Mouse (Mus musculus): ENCODE results near the gene Myo5a.
A peak's percentile ranks its signal among the peaks of the same experiment; 100 is the strongest.

The Myo5a gene

GRCm38 (mm10) chr9:75201506-75201905 lies 130.7 kb downstream of the Myo5a start:
- DNase-seq (ENCODE audit: low spot score), result no peak

- DNase-seq (ENCODE audit: low spot score), result no peak
Observed at GRCm38 (mm10) chr9:75202036-75202435, 131.2 kb downstream of the Myo5a start.

- no peak for DNase-seq (ENCODE audit: low spot score)
Observed at GRCm38 (mm10) chr9:75209246-75209645, 138.4 kb downstream of the Myo5a start.

- no peak for DNase-seq (ENCODE audit: low spot score)
Observed at GRCm38 (mm10) chr9:75210269-75210668, 139.5 kb downstream of the Myo5a start.

- no peak for DNase-seq (ENCODE audit: low spot score)
Observed at GRCm38 (mm10) chr9:75214743-75215413, 144.1 kb downstream of the Myo5a start.

- DNase-seq (ENCODE audit: low spot score), result no peak
Observed at GRCm38 (mm10) chr9:75219942-75220341, 149.1 kb downstream of the Myo5a start.

- DNase-seq (ENCODE audit: low spot score), result no peak
Observed at GRCm38 (mm10) chr9:75221420-75222287, 150.8 kb downstream of the Myo5a start.

- DNase-seq (ENCODE audit: low spot score), result peak; percentile 49
Observed at GRCm38 (mm10) chr9:75231841-75232746, 161.3 kb downstream of the Myo5a start, which contains the start of gene Myo5c. Myo5c (plus strand) TSS chr9:75232020.

- no peak for DNase-seq (ENCODE audit: low spot score)
Observed at GRCm38 (mm10) chr9:75232860-75233259, 162.0 kb downstream of the Myo5a start.

GRCm38 (mm10) chr9:75234271-75234741 lies 163.5 kb downstream of the Myo5a start:
- no peak for DNase-seq (ENCODE audit: low spot score)

- DNase-seq (ENCODE audit: low spot score), result no peak
Observed at GRCm38 (mm10) chr9:75234983-75235627, 164.3 kb downstream of the Myo5a start.

- no peak for DNase-seq (ENCODE audit: low spot score)
Observed at GRCm38 (mm10) chr9:75235696-75236095, 164.9 kb downstream of the Myo5a start.

- no peak for DNase-seq (ENCODE audit: low spot score)
Observed at GRCm38 (mm10) chr9:75236416-75237308, 165.8 kb downstream of the Myo5a start.

GRCm38 (mm10) chr9:75238179-75238578 lies 167.4 kb downstream of the Myo5a start:
- DNase-seq (ENCODE audit: low spot score), result no peak

- DNase-seq (ENCODE audit: low spot score), result no peak
Observed at GRCm38 (mm10) chr9:75243052-75243451, 172.2 kb downstream of the Myo5a start.

GRCm38 (mm10) chr9:75243730-75244406 lies 173.1 kb downstream of the Myo5a start:
- no peak for DNase-seq (ENCODE audit: low spot score)

GRCm38 (mm10) chr9:75244527-75244926 lies 173.7 kb downstream of the Myo5a start:
- no peak for DNase-seq (ENCODE audit: low spot score)

- DNase-seq (ENCODE audit: low spot score), result no peak
Observed at GRCm38 (mm10) chr9:75246080-75246930, 175.5 kb downstream of the Myo5a start.

GRCm38 (mm10) chr9:75247870-75248269 lies 177.1 kb downstream of the Myo5a start:
- no peak for DNase-seq (ENCODE audit: low spot score)
